Mouse (Mus musculus): ENCODE data around the gene Myh3.

DNA sequence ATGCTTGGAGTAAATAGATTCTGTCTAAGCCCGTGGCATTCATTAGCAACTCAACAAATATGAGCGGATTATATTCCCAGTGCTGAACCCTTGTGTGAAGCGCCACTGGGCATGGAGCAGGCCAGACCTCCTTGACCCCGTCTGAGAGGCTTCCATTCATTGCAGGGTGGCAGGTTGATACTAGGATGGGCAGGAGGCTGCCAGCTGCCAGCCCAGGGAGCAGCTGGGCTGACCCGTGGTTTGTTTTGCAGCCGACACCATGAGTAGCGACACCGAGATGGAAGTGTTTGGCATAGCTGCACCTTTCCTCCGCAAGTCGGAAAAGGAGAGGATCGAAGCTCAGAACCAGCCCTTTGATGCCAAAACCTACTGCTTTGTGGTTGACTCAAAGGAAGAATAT lies 1.6 kb downstream of the Myh3 start:
- TF ChIP-seq CTCF (IDR thresholded peaks at IDR 0.05; ENCODE audit: control insufficient read depth, insufficient read depth, insufficient replicate concordance, low read depth, low read length) = no peak
- no peak for TF ChIP-seq POLR2A (IDR thresholded peaks at IDR 0.05; ENCODE audit: control insufficient read depth, low read depth, low read length)

All from testis, adult 2 months (tissue).